Mouse (Mus musculus) midbrain, embryonic 13.5 days (tissue): ENCODE results near the gene Fbp1. TPM values are rescaled to one million over a fixed set of nuclear protein-coding genes. Genes with fewer than 3 reads are reported as not detected.
"Not testable (repeated sequence)": the region's sequence is repeated elsewhere in the genome, so short reads cannot be mapped to it uniquely, and the experiment has no call there.

Experiments used
- ATAC-seq: fragments of 200-750 bp; cut with Nextera tagmentation; 2 replicates; pipeline ENCODE4 v1.8.0; 2017; ENCODE audit warnings: mild to moderate bottlenecking, moderate TSS enrichment, moderate library complexity
- H3K27ac ChIP-seq: fragments of 300-500 bp; sonication (generic); 2 replicates; pipeline ENCODE4 v1.5.1; 2015; ENCODE audit warnings: inconsistent platforms, mild to moderate bottlenecking, moderate library complexity
- H3K27me3 ChIP-seq: fragments of 300-500 bp; sonication (generic); 2 replicates; pipeline ENCODE4 v1.6.1; 2015; ENCODE audit warnings: mild to moderate bottlenecking, inconsistent platforms
- H3K36me3 ChIP-seq: fragments of 300-500 bp; sonication (generic); 2 replicates; pipeline ENCODE4 v1.6.1; 2015; ENCODE audit warnings: mild to moderate bottlenecking, inconsistent platforms
- H3K4me1 ChIP-seq: fragments of 300-500 bp; sonication (generic); replicated peaks from 2 replicates; pipeline ENCODE4 v1.6.1; 2015; ENCODE audit warnings: inconsistent platforms
- H3K4me2 ChIP-seq: fragments of 300-500 bp; sonication (generic); replicated peaks from 2 replicates; pipeline ENCODE4 v1.6.1; 2015; ENCODE audit warnings: moderate library complexity, mild to moderate bottlenecking, inconsistent platforms
- H3K4me3 ChIP-seq: fragments of 300-500 bp; sonication (generic); replicated peaks from 2 replicates; pipeline ENCODE4 v1.5.1; 2015; ENCODE audit warnings: mild to moderate bottlenecking, inconsistent platforms
- H3K9ac ChIP-seq: fragments of 300-500 bp; sonication (generic); replicated peaks from 2 replicates; pipeline ENCODE4 v1.6.1; 2015; ENCODE audit warnings: mild to moderate bottlenecking, inconsistent platforms
- H3K9me3 ChIP-seq: fragments of 300-500 bp; sonication (generic); 2 replicates; pipeline ENCODE4 v1.6.1; 2016; ENCODE audit warnings: mild to moderate bottlenecking, inconsistent platforms
- WGBS: fragments of 180-500 bp; shearing (Covaris S2); methylation state at CpG from one replicate; pipeline ENCODE4 v1.1.7; 2015; 5-methylcytosine and 5-hydroxymethylcytosine counted together
- polyA plus RNA-seq: library from polyadenylated mRNA; unstranded; fragments of >200 nt; fragmentation: Nextera tagmentation; extraction: Ambion mirVana; gene quantifications from 2 replicates; pipeline ENCODE4 v1.2.1, GENCODE M21; 2015

Fbp1 gene
- polyA plus RNA-seq, result not detected in 2 replicates

GRCm38 (mm10) chr13:62887712-62888441 is at the start of gene Fbp1:
Gene Fbp1, minus strand, starts transcription at chr13:62888282.
- ATAC-seq, result peak; percentile 11; the same call in 1 of the 2 replicates
- 4% methylated on average over 29 of the region's 29 CpGs for WGBS
- H3K27me3 ChIP-seq, result peaks cover 30% of the 10 kb centered on the region
- peak within 1 kb of the TSS; percentile 24; the same call in 1 of the 2 replicates for H3K9ac ChIP-seq
- peaks cover 7% of the 10 kb centered on the region; the same call in 1 of the 2 replicates for H3K4me1 ChIP-seq
- no peaks in the 10 kb centered on the region for H3K36me3 ChIP-seq
- peak within 1 kb of the TSS; percentile 29 for H3K4me3 ChIP-seq
- H3K9me3 ChIP-seq, result no peaks in the 10 kb centered on the region; the same call in 1 of the 2 replicates
- no peak within 1 kb of the TSS for H3K27ac ChIP-seq
- peak within 1 kb of the TSS; percentile 52 for H3K4me2 ChIP-seq

GRCm38 (mm10) chr13:62932452-62932851 is 44.4 kb upstream of the Fbp1 start:
- Histone ChIP-seq H3K36me3 (no peaks in the 10 kb centered on the region), H3K9me3 (no peaks in the 10 kb centered on the region), H3K4me3 (no peak overlapping the region), H3K27me3 (no peaks in the 10 kb centered on the region), H3K4me1 (no peaks in the 10 kb centered on the region), H3K4me2 (no peak overlapping the region), H3K27ac (no peak overlapping the region), H3K9ac (no peak overlapping the region)
- ATAC-seq, result no peak
- 54% methylated on average over 4 of the region's 4 CpGs for WGBS

GRCm38 (mm10) chr13:62929766-62930389 is 41.8 kb upstream of the Fbp1 start:
- Histone ChIP-seq H3K9ac (no peak overlapping the region), H3K9me3 (no peaks in the 10 kb centered on the region), H3K4me3 (no peak overlapping the region), H3K27me3 (no peaks in the 10 kb centered on the region), H3K27ac (no peak overlapping the region), H3K4me1 (no peaks in the 10 kb centered on the region), H3K36me3 (no peaks in the 10 kb centered on the region), H3K4me2 (no peak overlapping the region)
- ATAC-seq, result no peak
- 77% methylated on average over 9 of the region's 9 CpGs for WGBS

GRCm38 (mm10) chr13:62929144-62929543 is 41.1 kb upstream of the Fbp1 start:
- H3K36me3 ChIP-seq, H3K4me3 ChIP-seq, H3K4me1 ChIP-seq, H3K9me3 ChIP-seq, H3K27ac ChIP-seq, H3K4me2 ChIP-seq, H3K9ac ChIP-seq, H3K27me3 ChIP-seq, ATAC-seq: not testable (repeated sequence)
- WGBS, result 97% methylated on average over 3 of the region's 3 CpGs

DNA sequence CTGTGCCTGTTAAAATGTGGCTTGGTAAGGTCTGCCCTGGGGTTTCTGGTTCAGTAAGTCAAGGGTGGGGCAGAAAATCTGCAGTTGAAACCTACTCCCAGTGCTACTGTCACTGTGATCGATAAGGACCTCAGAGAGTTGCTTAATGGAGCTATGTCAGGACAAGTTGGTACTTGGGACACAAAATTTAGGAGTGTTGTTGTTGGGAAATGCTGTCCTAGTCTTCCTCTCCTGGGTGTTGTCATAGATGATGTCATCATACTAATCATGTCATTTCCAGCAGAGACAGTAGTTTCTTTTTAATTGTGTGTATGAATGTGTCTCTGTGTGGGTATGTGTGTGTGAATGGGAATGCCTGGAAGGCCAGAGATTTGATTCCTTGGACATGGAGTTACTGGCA is 39.4 kb upstream of the Fbp1 start:
- WGBS, result 97% methylated on average over 1 of the region's 1 CpGs
- H3K27me3 ChIP-seq, result no peaks in the 10 kb centered on the region
- H3K9ac ChIP-seq, result no peak overlapping the region
- H3K36me3 ChIP-seq, result no peaks in the 10 kb centered on the region
- no peak overlapping the region for H3K4me3 ChIP-seq
- H3K4me2 ChIP-seq, result no peak overlapping the region
- H3K27ac ChIP-seq, result no peak overlapping the region
- H3K4me1 ChIP-seq, result no peaks in the 10 kb centered on the region
- H3K9me3 ChIP-seq, result no peaks in the 10 kb centered on the region
- no peak for ATAC-seq

GRCm38 (mm10) chr13:62926479-62926878 is 38.4 kb upstream of the Fbp1 start:
- no peaks in the 10 kb centered on the region for H3K36me3 ChIP-seq
- no peaks in the 10 kb centered on the region for H3K27me3 ChIP-seq
- no peak overlapping the region for H3K27ac ChIP-seq
- H3K9me3 ChIP-seq, result no peaks in the 10 kb centered on the region
- no peaks in the 10 kb centered on the region for H3K4me1 ChIP-seq
- 85% methylated on average over 1 of the region's 1 CpGs for WGBS
- H3K4me2 ChIP-seq, result no peak overlapping the region
- no peak overlapping the region for H3K4me3 ChIP-seq
- 0 out of 2 replicates have a peak, but pooled peaks have one; percentile 37 for ATAC-seq
- no peak overlapping the region for H3K9ac ChIP-seq

DNA sequence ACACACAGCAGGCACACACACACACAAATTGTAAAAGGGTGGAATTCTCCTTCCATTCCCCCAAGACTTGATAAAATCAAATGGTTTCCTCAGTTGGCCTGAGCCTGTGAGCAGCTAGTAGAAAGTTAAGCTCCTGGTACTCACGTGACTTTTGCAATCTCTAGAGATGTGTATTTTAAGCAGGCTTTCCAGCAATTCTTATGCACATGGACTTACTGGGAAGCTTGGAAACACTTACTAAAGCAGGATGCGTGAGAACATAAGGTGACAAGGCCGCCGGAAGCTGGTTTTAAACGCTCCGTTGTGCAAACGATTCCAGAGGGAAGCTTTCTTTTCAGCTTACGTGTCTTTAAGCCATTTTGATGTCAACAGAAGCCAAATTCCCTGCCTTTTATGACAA is 35.1 kb upstream of the Fbp1 start:
- H3K27ac ChIP-seq, result no peak overlapping the region
- H3K4me1 ChIP-seq, result no peaks in the 10 kb centered on the region
- no peak overlapping the region for H3K4me3 ChIP-seq
- WGBS, result 65% methylated on average over 8 of the region's 8 CpGs
- H3K9me3 ChIP-seq, result no peaks in the 10 kb centered on the region
- no peaks in the 10 kb centered on the region for H3K27me3 ChIP-seq
- H3K9ac ChIP-seq, result no peak overlapping the region
- H3K36me3 ChIP-seq, result no peaks in the 10 kb centered on the region
- ATAC-seq, result no peak
- no peak overlapping the region for H3K4me2 ChIP-seq

DNA sequence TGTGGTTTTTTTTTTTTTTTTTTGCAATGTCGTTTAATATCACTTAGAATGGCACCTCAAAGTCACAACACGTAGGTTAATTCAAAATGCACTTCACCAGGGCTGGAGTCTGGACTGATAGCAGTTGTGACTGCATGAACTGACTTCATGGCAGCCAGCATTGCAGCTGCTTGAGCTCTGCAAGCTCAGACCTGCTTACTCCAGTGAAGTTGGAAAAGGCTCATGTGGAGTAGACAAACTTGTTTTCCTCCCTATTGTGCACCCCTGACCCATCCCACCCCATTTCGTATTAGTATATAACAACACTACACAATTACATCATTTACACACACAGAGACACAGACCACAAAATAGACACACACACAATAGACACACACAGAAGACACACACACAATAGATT is 34.6 kb upstream of the Fbp1 start:
- no peaks in the 10 kb centered on the region for H3K27me3 ChIP-seq
- 88% methylated on average over 3 of the region's 3 CpGs for WGBS

DNA sequence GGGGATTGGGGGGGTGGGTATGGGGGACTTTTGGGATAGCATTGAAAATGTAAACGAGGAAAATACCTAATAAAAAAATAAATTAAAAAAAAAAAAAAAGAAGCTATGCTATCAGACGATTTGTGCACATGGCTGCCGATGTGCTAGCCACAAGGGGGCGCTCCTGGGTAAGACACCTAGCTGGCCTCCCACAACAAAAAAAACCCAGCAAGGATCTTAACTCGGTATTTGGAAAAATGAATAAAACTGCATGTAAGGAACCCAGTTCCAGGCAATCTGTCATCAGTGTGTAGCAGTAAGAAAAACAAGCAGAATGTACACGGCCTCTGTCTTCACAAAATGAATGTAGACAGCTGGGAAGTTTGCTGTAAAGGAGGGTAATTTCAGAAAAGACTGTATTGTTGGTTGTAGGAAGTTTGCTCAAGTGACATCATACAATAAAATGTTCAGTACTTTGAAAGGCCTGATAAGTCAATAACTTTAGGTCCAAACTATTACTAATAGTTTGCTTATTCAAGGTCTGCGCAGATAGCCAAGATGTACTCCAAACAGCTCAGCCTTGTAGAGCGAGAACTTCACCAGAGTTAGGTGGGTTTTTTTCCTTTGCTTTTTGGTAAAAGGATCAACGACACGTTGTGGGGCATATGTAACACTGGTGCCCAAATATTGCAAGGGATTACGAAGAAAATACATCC is 31.7 kb upstream of the Fbp1 start:
- H3K27ac ChIP-seq, result no peak overlapping the region
- H3K9ac ChIP-seq, result no peak overlapping the region
- no peak for ATAC-seq
- no peak overlapping the region for H3K4me2 ChIP-seq
- no peak overlapping the region for H3K4me3 ChIP-seq
- H3K27me3 ChIP-seq, result no peaks in the 10 kb centered on the region
- no peaks in the 10 kb centered on the region for H3K4me1 ChIP-seq
- WGBS, result 40% methylated on average over 11 of the region's 11 CpGs
- H3K36me3 ChIP-seq, result no peaks in the 10 kb centered on the region
- H3K9me3 ChIP-seq, result no peaks in the 10 kb centered on the region

More for the DNA sequence above, 34.6 kb upstream of the Fbp1 start:
- Histone ChIP-seq H3K4me2 (no peak overlapping the region), H3K9ac (no peak overlapping the region), H3K4me1 (no peaks in the 10 kb centered on the region), H3K9me3 (no peaks in the 10 kb centered on the region), H3K36me3 (no peaks in the 10 kb centered on the region), H3K4me3 (no peak overlapping the region), H3K27ac (no peak overlapping the region)
- no peak for ATAC-seq

- 57% methylated on average over 1 of the region's 1 CpGs for WGBS
- no peaks in the 10 kb centered on the region for H3K9me3 ChIP-seq
- no peak overlapping the region for H3K9ac ChIP-seq
- no peak overlapping the region for H3K27ac ChIP-seq
- no peaks in the 10 kb centered on the region for H3K27me3 ChIP-seq
- no peak overlapping the region for H3K4me2 ChIP-seq
- H3K4me1 ChIP-seq, result no peaks in the 10 kb centered on the region
- no peaks in the 10 kb centered on the region for H3K36me3 ChIP-seq
- H3K4me3 ChIP-seq, result no peak overlapping the region
- no peak for ATAC-seq
Observed at GRCm38 (mm10) chr13:62917416-62918110, 29.5 kb upstream of the Fbp1 start.

- H3K36me3 ChIP-seq, result no peaks in the 10 kb centered on the region
- no peak overlapping the region for H3K27ac ChIP-seq
- no peak overlapping the region for H3K4me3 ChIP-seq
- H3K27me3 ChIP-seq, result no peaks in the 10 kb centered on the region
- no peaks in the 10 kb centered on the region for H3K9me3 ChIP-seq
- no peak for ATAC-seq
- H3K9ac ChIP-seq, result no peak overlapping the region
- H3K4me1 ChIP-seq, result no peaks in the 10 kb centered on the region
- WGBS, result 80% methylated on average over 4 of the region's 4 CpGs
- no peak overlapping the region for H3K4me2 ChIP-seq
Observed at GRCm38 (mm10) chr13:62916675-62917074, 28.6 kb upstream of the Fbp1 start.

- WGBS, result 84% methylated on average over 5 of the region's 5 CpGs
- H3K9me3 ChIP-seq, result no peaks in the 10 kb centered on the region
- H3K4me3 ChIP-seq, result no peak overlapping the region
- no peaks in the 10 kb centered on the region for H3K27me3 ChIP-seq
- H3K4me1 ChIP-seq, result peaks cover 7% of the 10 kb centered on the region; the same call in 1 of the 2 replicates
- no peak for ATAC-seq
- H3K36me3 ChIP-seq, result no peaks in the 10 kb centered on the region
- no peak overlapping the region for H3K27ac ChIP-seq
- H3K9ac ChIP-seq, result no peak overlapping the region
- no peak overlapping the region for H3K4me2 ChIP-seq
Observed at GRCm38 (mm10) chr13:62911575-62911974, 23.5 kb upstream of the Fbp1 start.
